Mouse (Mus musculus): ENCODE data around the gene Pak1ip1. TPM values are rescaled to one million over a fixed set of nuclear protein-coding genes. Genes with fewer than 3 reads are reported as not detected.

The Pak1ip1 gene
- 45.3 TPM for polyA plus RNA-seq (2014; fragmentation: Illumina TruSeq; extraction: RNeasy Lipid Tissue Mini Kit (QIAGEN cat#74804); ENCODE audit: insufficient read depth, low read depth, low replicate concordance)

GRCm38 (mm10) chr13:41000926-41001639 lies at the start of gene Pak1ip1:
Gene Pak1ip1 (plus strand): TSS chr13:41001023.

DNA sequence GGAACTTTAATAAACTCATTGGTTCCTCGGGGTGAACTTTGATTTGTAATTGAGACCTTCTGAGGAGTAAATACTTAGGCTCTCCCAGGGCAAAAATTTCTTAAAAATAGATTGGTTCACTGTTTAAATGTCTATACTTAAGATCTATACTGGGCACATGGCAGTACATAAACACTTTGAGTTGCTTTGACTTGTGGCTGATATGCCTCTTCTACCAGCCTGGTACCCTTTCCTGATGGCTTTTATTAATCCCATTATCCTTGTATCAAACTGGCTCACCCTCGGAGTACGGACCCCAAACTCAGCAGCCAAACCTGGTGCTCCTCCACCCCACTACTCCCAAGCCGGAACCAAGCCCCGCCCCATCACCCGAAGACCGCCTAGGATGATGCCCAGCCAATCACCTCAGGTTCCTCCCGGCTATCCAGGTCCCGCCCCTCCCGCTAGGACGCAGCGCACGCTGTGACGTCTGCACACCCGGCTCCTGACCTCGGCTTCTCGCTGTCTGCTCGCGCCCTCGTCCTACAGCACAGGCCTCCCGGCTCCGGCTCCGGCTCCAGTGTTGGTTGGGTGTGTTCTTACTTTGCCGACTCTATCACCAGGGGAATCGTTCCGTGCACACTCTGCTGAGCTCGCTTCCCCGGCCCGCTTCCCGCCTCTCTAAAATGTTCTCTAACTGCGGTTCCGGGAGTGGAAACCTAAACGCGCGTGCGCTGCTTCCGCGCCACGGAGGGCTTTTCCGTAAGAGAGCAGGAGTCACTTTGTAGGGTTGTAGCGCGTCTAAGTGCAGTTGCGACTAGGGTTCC lies 15.2 kb downstream of the Pak1ip1 start, which contains the start of gene Tmem14c:
Gene Tmem14c, plus strand, starts transcription at position 464 of the 806 bp plus-strand sequence.

Other genes starting within 250 kb of the Pak1ip1 start
- gene Gcnt2, start 141.3 kb upstream of the Pak1ip1 start, polyA plus RNA-seq (2014; fragmentation: Illumina TruSeq; extraction: RNeasy Lipid Tissue Mini Kit (QIAGEN cat#74804); ENCODE audit: insufficient read depth, low read depth, low replicate concordance), result 22.7 TPM
- gene Tmem14c, start 15.3 kb downstream of the Pak1ip1 start, polyA plus RNA-seq (2014; fragmentation: Illumina TruSeq; extraction: RNeasy Lipid Tissue Mini Kit (QIAGEN cat#74804); ENCODE audit: insufficient read depth, low read depth, low replicate concordance), result 130 TPM
- gene Mak, start 78.7 kb downstream of the Pak1ip1 start, polyA plus RNA-seq (2014; fragmentation: Illumina TruSeq; extraction: RNeasy Lipid Tissue Mini Kit (QIAGEN cat#74804); ENCODE audit: insufficient read depth, low read depth, low replicate concordance), result 3.2 TPM
- 0.08 TPM for gene Gcm2, start 110.0 kb downstream of the Pak1ip1 start, polyA plus RNA-seq (2014; fragmentation: Illumina TruSeq; extraction: RNeasy Lipid Tissue Mini Kit (QIAGEN cat#74804); ENCODE audit: insufficient read depth, low read depth, low replicate concordance)
- gene Sycp2l, start 113.3 kb downstream of the Pak1ip1 start, polyA plus RNA-seq (2014; fragmentation: Illumina TruSeq; extraction: RNeasy Lipid Tissue Mini Kit (QIAGEN cat#74804); ENCODE audit: insufficient read depth, low read depth, low replicate concordance), result not detected
- not detected for gene Elovl2, start 219.4 kb downstream of the Pak1ip1 start, polyA plus RNA-seq (2014; fragmentation: Illumina TruSeq; extraction: RNeasy Lipid Tissue Mini Kit (QIAGEN cat#74804); ENCODE audit: insufficient read depth, low read depth, low replicate concordance)
- gene Smim13, start 248.8 kb downstream of the Pak1ip1 start, polyA plus RNA-seq (2014; fragmentation: Illumina TruSeq; extraction: RNeasy Lipid Tissue Mini Kit (QIAGEN cat#74804); ENCODE audit: insufficient read depth, low read depth, low replicate concordance), result 8.9 TPM